Mouse (Mus musculus): ENCODE results near the gene Cd69.

The Cd69 gene

GRCm38 (mm10) chr6:129248243-129248642 lies 27.0 kb downstream of the Cd69 start:
- no peak for DNase-seq (ENCODE audit: low read depth, low spot score)

- DNase-seq (ENCODE audit: low read depth, low spot score) = no peak
Observed at GRCm38 (mm10) chr6:129246992-129247391, 28.2 kb downstream of the Cd69 start.

- DNase-seq (ENCODE audit: low read depth, low spot score) = no peak
Observed at GRCm38 (mm10) chr6:129245793-129246192, 29.4 kb downstream of the Cd69 start.

GRCm38 (mm10) chr6:129241907-129242306 lies 33.3 kb downstream of the Cd69 start:
- no peak for DNase-seq (ENCODE audit: low read depth, low spot score)

- DNase-seq (ENCODE audit: low read depth, low spot score) = no peak
Observed at GRCm38 (mm10) chr6:129241471-129241870, 33.8 kb downstream of the Cd69 start.

- DNase-seq (ENCODE audit: low read depth, low spot score) = no peak
Observed at GRCm38 (mm10) chr6:129239564-129240248, 35.5 kb downstream of the Cd69 start.

- DNase-seq (ENCODE audit: low read depth, low spot score) = no peak
Observed at GRCm38 (mm10) chr6:129238275-129239038, 36.8 kb downstream of the Cd69 start.

GRCm38 (mm10) chr6:129237350-129238274 lies 37.6 kb downstream of the Cd69 start:
- DNase-seq (ENCODE audit: low read depth, low spot score) = peak; percentile 48

GRCm38 (mm10) chr6:129236652-129237342 lies 38.4 kb downstream of the Cd69 start:
- no peak for DNase-seq (ENCODE audit: low read depth, low spot score)

GRCm38 (mm10) chr6:129235855-129236461 lies 39.3 kb downstream of the Cd69 start:
- no peak for DNase-seq (ENCODE audit: low read depth, low spot score)

- DNase-seq (ENCODE audit: low read depth, low spot score) = no peak
Observed at GRCm38 (mm10) chr6:129234456-129235360, 40.5 kb downstream of the Cd69 start.

- DNase-seq (ENCODE audit: low read depth, low spot score) = no peak
Observed at GRCm38 (mm10) chr6:129233955-129234369, 41.3 kb downstream of the Cd69 start.

- DNase-seq (ENCODE audit: low read depth, low spot score) = no peak
Observed at GRCm38 (mm10) chr6:129233366-129233954, 41.8 kb downstream of the Cd69 start.

GRCm38 (mm10) chr6:129232842-129233205 lies 42.4 kb downstream of the Cd69 start:
- DNase-seq (ENCODE audit: low read depth, low spot score) = no peak

GRCm38 (mm10) chr6:129232005-129232841 lies 43.0 kb downstream of the Cd69 start:
- DNase-seq (ENCODE audit: low read depth, low spot score) = no peak

GRCm38 (mm10) chr6:129229774-129230578 lies 45.3 kb downstream of the Cd69 start:
- DNase-seq (ENCODE audit: low read depth, low spot score) = no peak

GRCm38 (mm10) chr6:129228935-129229773 lies 46.1 kb downstream of the Cd69 start:
- no peak for DNase-seq (ENCODE audit: low read depth, low spot score)

Data from embryo, embryonic 11.5 days (tissue).